Mouse (Mus musculus): ENCODE results near the gene Chchd6.
A peak's percentile ranks its signal among the peaks of the same experiment; 100 is the strongest.

The Chchd6 gene

GRCm38 (mm10) chr6:89454437-89454836 is 141.0 kb downstream of the Chchd6 start:
- no peak for DNase-seq (ENCODE audit: low spot score in 2 of 2)

GRCm38 (mm10) chr6:89452976-89453674 is 142.3 kb downstream of the Chchd6 start:
- DNase-seq (ENCODE audit: low spot score in 2 of 2), result peak; percentile 35 to 46

- DNase-seq (ENCODE audit: low spot score in 2 of 2), result no peak
Observed at GRCm38 (mm10) chr6:89452356-89452755, 143.1 kb downstream of the Chchd6 start.

- no peak for DNase-seq (ENCODE audit: low spot score in 2 of 2)
Observed at GRCm38 (mm10) chr6:89448736-89449135, 146.7 kb downstream of the Chchd6 start.

GRCm38 (mm10) chr6:89440671-89441070 is 154.8 kb downstream of the Chchd6 start:
- no peak for DNase-seq (ENCODE audit: low spot score in 2 of 2)

- no peak for DNase-seq (ENCODE audit: low spot score in 2 of 2)
Observed at GRCm38 (mm10) chr6:89431920-89432482, 163.5 kb downstream of the Chchd6 start.

- DNase-seq (ENCODE audit: low spot score in 2 of 2), result no peak
Observed at GRCm38 (mm10) chr6:89430749-89431148, 164.7 kb downstream of the Chchd6 start.

GRCm38 (mm10) chr6:89428661-89429375 is 166.6 kb downstream of the Chchd6 start:
- DNase-seq (ENCODE audit: low spot score in 2 of 2), result no peak

- DNase-seq (ENCODE audit: low spot score in 2 of 2), result no peak
Observed at GRCm38 (mm10) chr6:89424461-89424860, 171.0 kb downstream of the Chchd6 start.

GRCm38 (mm10) chr6:89422621-89423020 is 172.8 kb downstream of the Chchd6 start:
- DNase-seq (ENCODE audit: low spot score in 2 of 2), result no peak

- DNase-seq (ENCODE audit: low spot score in 2 of 2), result no peak
Observed at GRCm38 (mm10) chr6:89421922-89422321, 173.5 kb downstream of the Chchd6 start.

- peak in 1 of 2 experiments; percentile 16 for DNase-seq (ENCODE audit: low spot score in 2 of 2)
Observed at GRCm38 (mm10) chr6:89421503-89421902, 173.9 kb downstream of the Chchd6 start.

- no peak for DNase-seq (ENCODE audit: low spot score in 2 of 2)
Observed at GRCm38 (mm10) chr6:89420756-89421155, 174.7 kb downstream of the Chchd6 start.

- no peak for DNase-seq (ENCODE audit: low spot score in 2 of 2)
Observed at GRCm38 (mm10) chr6:89420110-89420509, 175.3 kb downstream of the Chchd6 start.

- DNase-seq (ENCODE audit: low spot score in 2 of 2), result no peak
Observed at GRCm38 (mm10) chr6:89419066-89419815, 176.2 kb downstream of the Chchd6 start.

- no peak for DNase-seq (ENCODE audit: low spot score in 2 of 2)
Observed at GRCm38 (mm10) chr6:89416030-89416595, 179.3 kb downstream of the Chchd6 start.

- DNase-seq (ENCODE audit: low spot score in 2 of 2), result no peak
Observed at GRCm38 (mm10) chr6:89415091-89415490, 180.4 kb downstream of the Chchd6 start.

GRCm38 (mm10) chr6:89414126-89414525 is 181.3 kb downstream of the Chchd6 start:
- DNase-seq (ENCODE audit: low spot score in 2 of 2), result no peak

- DNase-seq (ENCODE audit: low spot score in 2 of 2), result no peak
Observed at GRCm38 (mm10) chr6:89413481-89413884, 182.0 kb downstream of the Chchd6 start.

GRCm38 (mm10) chr6:89412562-89412961 is 182.9 kb downstream of the Chchd6 start:
- DNase-seq (ENCODE audit: low spot score in 2 of 2), result no peak

- DNase-seq (ENCODE audit: low spot score in 2 of 2), result no peak
Observed at GRCm38 (mm10) chr6:89409041-89409440, 186.4 kb downstream of the Chchd6 start.

- no peak for DNase-seq (ENCODE audit: low spot score in 2 of 2)
Observed at GRCm38 (mm10) chr6:89408259-89408658, 187.2 kb downstream of the Chchd6 start.
